Mouse (Mus musculus) ES-E14 (cell line): ENCODE results near the gene Higd1b. TPM values are rescaled to one million over a fixed set of nuclear protein-coding genes. Genes with fewer than 3 reads are reported as not detected.

ENCODE experiments used
- DNase-seq: peaks from one replicate; pipeline ENCODE4 v3.0.0-alpha.2; 2013; ENCODE audit warnings: low read depth, low spot score
- H3K27ac ChIP-seq: 2 replicates; pipeline ENCODE4 v1.5.1; 2012; ENCODE audit warnings: low read depth, mild to moderate bottlenecking, low read length, moderate library complexity, mixed read lengths; ENCODE audit not compliant: poor library complexity, insufficient read depth, severe bottlenecking
- H3K36me3 ChIP-seq: 2 replicates; pipeline ENCODE4 v1.6.1; 2012; ENCODE audit warnings: mild to moderate bottlenecking, low read length, moderate library complexity, mixed read lengths; ENCODE audit not compliant: control insufficient read depth, poor library complexity, insufficient read depth, severe bottlenecking
- H3K4me1 ChIP-seq, 2 experiments: fragments of 150-350 bp in 1 of 2; sonication (generic) in 1 of 2; 2 replicates each; pipeline ENCODE4 v1.6.1; 2012; ENCODE audit warnings: low read length in 2 of 2, mild to moderate bottlenecking in 1 of 2, mixed read lengths in 1 of 2; ENCODE audit not compliant: control insufficient read depth in 2 of 2, insufficient read depth in 2 of 2, poor library complexity in 1 of 2
- H3K4me3 ChIP-seq, 2 experiments: fragments of 150-350 bp in 1 of 2; sonication (generic) in 1 of 2; 2 replicates each; pipeline ENCODE4 v1.5.1; 2012; ENCODE audit warnings: low read length in 2 of 2, low read depth in 1 of 2, mild to moderate bottlenecking in 1 of 2, mixed read lengths in 1 of 2; ENCODE audit not compliant: insufficient read depth in 1 of 2, poor library complexity in 1 of 2, severe bottlenecking in 1 of 2
- H3K9ac ChIP-seq: 2 replicates; pipeline ENCODE4 v1.6.1; 2012; ENCODE audit warnings: low read depth, mild to moderate bottlenecking, low read length, mixed read lengths; ENCODE audit not compliant: poor library complexity, insufficient read depth, severe bottlenecking
- H3K9me3 ChIP-seq: fragments of 150-350 bp; sonication (generic); 2 replicates; pipeline ENCODE4 v1.6.1; 2012; ENCODE audit warnings: low read depth, mild to moderate bottlenecking, low read length; ENCODE audit not compliant: control insufficient read depth, insufficient read depth
- CHD2 ChIP-seq: IDR thresholded peaks from 2 replicates; pipeline ENCODE4 v1.6.1; 2014; ENCODE audit warnings: mild to moderate bottlenecking, low read depth, low read length, inconsistent platforms
- HCFC1 ChIP-seq: IDR thresholded peaks from 2 replicates; pipeline ENCODE4 v1.6.1; 2012; ENCODE audit warnings: low read length, inconsistent platforms, borderline replicate concordance; ENCODE audit not compliant: insufficient read depth
- MAFK ChIP-seq: IDR thresholded peaks from 2 replicates; pipeline ENCODE4 v1.6.1; 2014; ENCODE audit warnings: mild to moderate bottlenecking, low read depth, low read length, inconsistent platforms; ENCODE audit not compliant: insufficient read depth
- ZC3H11A ChIP-seq: IDR thresholded peaks from 2 replicates; pipeline ENCODE4 v1.6.1; 2012; ENCODE audit warnings: low read depth, mild to moderate bottlenecking, inconsistent platforms, low read length, borderline replicate concordance
- ZNF384 ChIP-seq: IDR thresholded peaks from 2 replicates; pipeline ENCODE4 v1.6.1; 2012; ENCODE audit warnings: low read depth, low read length, inconsistent platforms
- in situ Hi-C, 2 experiments: fragments of 600-800 bp; cut with MboI; formaldehyde crosslinking; loops; one replicate each; pipeline ENCODE4 v1.15.1; 2025; ENCODE audit warnings: low sequenced_read_pairs in 2 of 2, inconsistent platforms in 1 of 2; ENCODE audit not compliant: unreplicated experiment in 2 of 2
- total RNA-seq: library from RNA; depleted of rRNA; stranded (reverse); fragments of 300-350 nt; gene quantifications from 2 replicates; pipeline ENCODE4 v1.2.3, GENCODE M21; 2012

The Higd1b gene
- total RNA-seq, 1 experiment: 1.0 TPM

- Histone ChIP-seq H3K9ac (no peak overlapping the region), H3K9me3 (no peaks in the 10 kb centered on the region), H3K4me3 (no peak overlapping the region), H3K36me3 (peaks cover 9% of the 10 kb centered on the region; the same call in 1 of the 2 replicates), H3K4me1 (peaks cover 0 to 8% of the 10 kb centered on the region in 2 experiments; a peak in 2 of 4 replicates), H3K27ac (no peak overlapping the region)
- TF ChIP-seq CHD2: no peak
- no peak for TF ChIP-seq MAFK
- TF ChIP-seq ZNF384: no peak
- TF ChIP-seq ZC3H11A: no peak
- no peak for TF ChIP-seq HCFC1
- in situ Hi-C loops: no loop called here
- DNase-seq: no peak
Measured at GRCm38 (mm10) chr11:102808246-102808645, 27.4 kb upstream of the Higd1b start.

- peaks cover 1 to 11% of the 10 kb centered on the region in 2 experiments; a peak in 3 of 4 replicates for H3K4me1 ChIP-seq
- peaks cover 7% of the 10 kb centered on the region; the same call in 1 of the 2 replicates for H3K36me3 ChIP-seq
- no peak for DNase-seq
- no peaks in the 10 kb centered on the region for H3K9me3 ChIP-seq
- no peak overlapping the region for H3K4me3 ChIP-seq
- in situ Hi-C loops: no loop called here
- H3K27ac ChIP-seq: no peak overlapping the region
- TF ChIP-seq HCFC1 (no peak), MAFK (no peak), ZC3H11A (no peak), ZNF384 (no peak), CHD2 (no peak)
- no peak overlapping the region for H3K9ac ChIP-seq
Measured at GRCm38 (mm10) chr11:102810721-102811485, 24.7 kb upstream of the Higd1b start.

GRCm38 (mm10) chr11:102814881-102815280, 20.8 kb upstream of the Higd1b start:
- in situ Hi-C loops: no loop called here
- TF ChIP-seq ZC3H11A (no peak), ZNF384 (no peak), MAFK (no peak), HCFC1 (no peak), CHD2 (no peak)
- H3K9ac ChIP-seq: no peak overlapping the region
- peaks cover 7% of the 10 kb centered on the region; the same call in 1 of the 2 replicates for H3K36me3 ChIP-seq
- H3K9me3 ChIP-seq: no peaks in the 10 kb centered on the region
- H3K27ac ChIP-seq: no peak overlapping the region
- H3K4me3 ChIP-seq: no peak overlapping the region
- DNase-seq: no peak
- peaks cover 4 to 10% of the 10 kb centered on the region in 2 experiments; a peak in 3 of 4 replicates for H3K4me1 ChIP-seq

- Histone ChIP-seq H3K27ac (peak overlapping the region; percentile 100), H3K36me3 (no peaks in the 10 kb centered on the region), H3K9ac (peak overlapping the region; percentile 97), H3K4me1 (peaks cover 9 to 11% of the 10 kb centered on the region in 2 experiments), H3K4me3 (peak overlapping the region; percentile 86 to 99), H3K9me3 (no peaks in the 10 kb centered on the region)
- DNase-seq: no peak
- in situ Hi-C loops: no loop called here
- TF ChIP-seq CHD2 (no peak), HCFC1 (no peak), MAFK (no peak), ZNF384 (peak; percentile 71; the same call in 1 of the 2 replicates), ZC3H11A (no peak)
Measured at GRCm38 (mm10) chr11:102818121-102819020, 17.3 kb upstream of the Higd1b start.
